Mouse (Mus musculus): Measurements from ENCODE around the gene Eml1. TPM values are rescaled to one million over a fixed set of nuclear protein-coding genes. Genes with fewer than 3 reads are reported as not detected.

The Eml1 gene
- polyA plus RNA-seq, 1 experiment = 70.6 TPM

DNA sequence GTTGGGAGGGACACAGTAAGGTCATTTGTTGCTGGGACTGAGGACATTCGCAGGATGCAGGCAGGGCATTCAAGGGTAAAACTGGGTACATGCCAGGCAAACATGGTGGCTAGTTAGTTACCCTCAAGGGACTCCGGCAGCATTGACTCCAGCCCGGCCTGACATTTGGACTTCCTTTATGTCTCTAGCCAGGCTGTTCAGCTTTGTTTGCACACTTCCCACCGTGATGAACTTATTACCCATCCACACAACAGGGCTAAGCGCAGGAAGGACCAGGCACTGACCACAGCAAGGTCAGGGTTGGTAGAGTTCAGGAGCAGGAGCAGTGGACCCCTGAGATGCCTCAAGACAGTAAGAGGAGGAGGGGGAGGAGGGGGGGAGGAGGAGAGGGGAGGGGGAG lies 1.8 kb upstream of the Eml1 start:
- H3K4me1 ChIP-seq (ENCODE audit: control insufficient read depth, insufficient read depth, low read length) = peaks cover 23% of the 10 kb centered on the region
- H3K4me3 ChIP-seq (replicated peaks; ENCODE audit: extremely low read depth, low read depth, low read length) = no peak overlapping the region
- no peak for DNase-seq
- 46% methylated on average over 5 of the region's 5 CpGs for WGBS
- TF ChIP-seq POLR2A (IDR thresholded peaks at IDR 0.05; ENCODE audit: borderline replicate concordance, extremely low read depth, low read depth, low read length) (no peak), CTCF (IDR thresholded peaks at IDR 0.05; ENCODE audit: insufficient read depth, low read length) (no peak)

DNA sequence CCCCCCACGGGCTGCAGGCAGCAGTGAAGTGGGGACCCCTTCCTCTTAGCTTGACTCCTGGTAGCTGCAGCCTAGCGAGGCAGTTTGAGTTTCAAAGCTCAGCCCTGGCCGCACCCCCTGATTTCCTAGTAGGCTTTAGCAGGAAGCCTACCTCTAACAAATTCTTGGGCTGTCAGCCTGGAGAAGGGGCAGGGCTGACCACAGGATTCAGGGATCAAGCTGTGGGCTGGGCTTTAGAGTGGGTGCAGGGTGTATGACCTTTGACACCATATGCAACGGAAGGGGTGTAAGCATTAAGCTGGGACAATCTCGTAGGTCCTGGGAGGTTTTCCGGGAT lies 640 bp downstream of the Eml1 start:
- H3K4me3 ChIP-seq (replicated peaks; ENCODE audit: extremely low read depth, low read depth, low read length) = peak overlapping the region; percentile 68
- 35% methylated on average over 6 of the region's 6 CpGs for WGBS
- no peak for TF ChIP-seq POLR2A (IDR thresholded peaks at IDR 0.05; ENCODE audit: borderline replicate concordance, extremely low read depth, low read depth, low read length)
- no peak for TF ChIP-seq CTCF (IDR thresholded peaks at IDR 0.05; ENCODE audit: insufficient read depth, low read length)
- no peak for DNase-seq
- peaks cover 23% of the 10 kb centered on the region for H3K4me1 ChIP-seq (ENCODE audit: control insufficient read depth, insufficient read depth, low read length)

DNA sequence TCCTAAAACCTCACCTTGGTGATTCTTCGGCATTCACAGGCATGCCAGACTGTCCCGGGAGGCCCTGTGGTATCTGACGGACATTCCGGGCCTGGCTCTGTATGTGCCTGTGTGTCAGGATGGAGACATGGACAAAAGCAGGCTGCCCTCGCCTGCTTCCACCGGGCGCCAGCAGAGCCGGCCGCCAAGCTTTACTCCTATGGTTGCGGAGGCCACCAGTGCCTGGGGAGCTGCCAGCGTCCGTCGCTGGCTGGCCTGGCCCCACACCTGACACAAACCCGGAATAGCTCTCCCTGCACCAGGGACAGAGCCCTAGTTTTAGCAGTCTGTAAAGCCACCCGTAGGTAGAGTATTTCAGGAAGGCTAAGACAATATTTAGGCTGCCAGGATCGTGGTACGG lies 1.5 kb downstream of the Eml1 start:
- 57% methylated on average over 17 of the region's 17 CpGs for WGBS
- DNase-seq = no peak
- H3K4me3 ChIP-seq (replicated peaks; ENCODE audit: extremely low read depth, low read depth, low read length) = peak overlapping the region; percentile 68
- H3K4me1 ChIP-seq (ENCODE audit: control insufficient read depth, insufficient read depth, low read length) = peaks cover 23% of the 10 kb centered on the region
- TF ChIP-seq CTCF (IDR thresholded peaks at IDR 0.05; ENCODE audit: insufficient read depth, low read length) (no peak), POLR2A (IDR thresholded peaks at IDR 0.05; ENCODE audit: borderline replicate concordance, extremely low read depth, low read depth, low read length) (no peak)

DNA sequence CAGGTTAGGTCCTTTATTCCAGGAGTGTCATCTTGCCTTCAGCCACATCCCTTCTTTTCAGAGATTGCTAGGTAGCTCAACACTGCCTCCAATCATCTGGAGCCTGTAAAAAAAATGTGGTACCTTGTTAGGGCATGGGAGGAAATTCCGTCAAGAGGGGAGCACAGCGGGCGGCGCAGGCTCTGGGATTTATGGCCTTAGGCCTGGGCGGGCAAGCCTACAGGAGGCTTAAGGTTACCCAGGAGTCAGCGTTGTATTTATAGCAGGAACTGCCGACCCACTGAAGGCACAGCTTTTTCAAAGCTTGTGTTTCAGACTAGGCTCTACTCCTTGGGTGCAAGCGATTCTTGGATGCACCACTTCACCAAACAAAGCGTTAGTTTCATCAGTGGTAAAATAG lies 2.9 kb downstream of the Eml1 start:
- TF ChIP-seq POLR2A (IDR thresholded peaks at IDR 0.05; ENCODE audit: borderline replicate concordance, extremely low read depth, low read depth, low read length) (no peak), CTCF (IDR thresholded peaks at IDR 0.05; ENCODE audit: insufficient read depth, low read length) (no peak)
- Histone ChIP-seq H3K4me1 (ENCODE audit: control insufficient read depth, insufficient read depth, low read length) (peaks cover 14% of the 10 kb centered on the region), H3K4me3 (replicated peaks; ENCODE audit: extremely low read depth, low read depth, low read length) (no peak overlapping the region)
- DNase-seq = no peak
- 69% methylated on average over 9 of the region's 9 CpGs for WGBS

DNA sequence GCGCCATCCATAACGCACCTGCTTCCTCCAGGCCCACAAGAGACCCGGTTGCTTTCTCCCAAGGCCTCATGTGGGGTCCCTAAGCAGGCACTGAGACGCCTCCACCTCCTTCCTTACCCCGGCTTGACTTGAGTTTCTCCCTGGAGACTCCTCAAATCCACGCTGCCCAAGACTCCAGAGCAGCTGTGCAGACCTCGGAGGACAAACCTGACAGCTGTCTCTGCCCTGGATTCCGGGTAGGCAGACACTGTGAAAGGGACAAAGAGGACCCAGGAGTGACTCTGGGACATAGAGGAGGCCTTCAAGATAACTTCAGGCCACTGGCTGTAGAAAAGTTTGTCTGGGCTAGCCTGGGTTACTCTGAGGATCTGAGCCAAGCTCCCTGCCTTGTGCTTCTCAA lies 3.9 kb downstream of the Eml1 start:
- 79% methylated on average over 8 of the region's 8 CpGs for WGBS
- Histone ChIP-seq H3K4me1 (ENCODE audit: control insufficient read depth, insufficient read depth, low read length) (peaks cover 6% of the 10 kb centered on the region), H3K4me3 (replicated peaks; ENCODE audit: extremely low read depth, low read depth, low read length) (no peak overlapping the region)
- DNase-seq = no peak
- TF ChIP-seq POLR2A (IDR thresholded peaks at IDR 0.05; ENCODE audit: borderline replicate concordance, extremely low read depth, low read depth, low read length) (no peak), CTCF (IDR thresholded peaks at IDR 0.05; ENCODE audit: insufficient read depth, low read length) (no peak)

DNA sequence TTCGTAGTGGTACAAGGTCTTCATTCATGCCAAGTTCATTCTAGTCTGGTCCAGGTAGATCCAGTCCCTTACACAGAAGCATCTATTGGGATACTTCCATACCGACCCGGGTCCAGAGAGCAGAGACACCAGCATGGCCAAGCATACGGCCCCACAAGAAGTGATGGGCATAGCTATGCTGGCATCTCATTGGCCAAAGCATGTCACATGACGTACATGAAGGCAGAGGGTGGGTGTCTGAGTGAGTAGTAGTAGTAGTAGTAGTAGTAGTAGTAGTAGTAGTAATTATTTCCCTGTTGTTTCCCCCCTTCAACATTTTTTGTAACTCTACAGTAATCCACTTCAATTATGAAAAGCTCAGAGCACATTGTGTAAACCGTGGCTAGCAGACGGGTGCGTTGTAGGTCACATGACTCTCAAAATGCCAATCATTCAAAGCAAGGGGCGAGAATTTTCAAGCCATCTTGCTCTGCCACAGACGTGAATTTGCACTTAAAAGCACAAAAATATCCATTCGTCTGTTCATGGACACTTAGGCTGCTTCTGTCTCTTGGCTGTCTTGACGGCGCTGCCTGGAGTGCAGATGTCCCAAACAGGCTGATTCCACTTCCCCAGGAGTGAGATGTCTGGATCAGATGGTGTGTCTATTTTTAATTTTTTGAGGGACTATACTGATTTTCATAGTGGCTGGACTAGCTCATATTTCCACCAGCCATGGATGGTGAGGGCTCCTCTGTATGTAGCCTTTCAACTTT lies 7.8 kb downstream of the Eml1 start:
- peaks cover 5% of the 10 kb centered on the region; the same call in 1 of the 2 replicates for H3K4me1 ChIP-seq (ENCODE audit: control insufficient read depth, insufficient read depth, low read length)
- 80% methylated on average over 13 of the region's 13 CpGs for WGBS
- no peak overlapping the region for H3K4me3 ChIP-seq (replicated peaks; ENCODE audit: extremely low read depth, low read depth, low read length)
- DNase-seq = no peak
- TF ChIP-seq POLR2A (IDR thresholded peaks at IDR 0.05; ENCODE audit: borderline replicate concordance, extremely low read depth, low read depth, low read length) (no peak), CTCF (IDR thresholded peaks at IDR 0.05; ENCODE audit: insufficient read depth, low read length) (no peak)

DNA sequence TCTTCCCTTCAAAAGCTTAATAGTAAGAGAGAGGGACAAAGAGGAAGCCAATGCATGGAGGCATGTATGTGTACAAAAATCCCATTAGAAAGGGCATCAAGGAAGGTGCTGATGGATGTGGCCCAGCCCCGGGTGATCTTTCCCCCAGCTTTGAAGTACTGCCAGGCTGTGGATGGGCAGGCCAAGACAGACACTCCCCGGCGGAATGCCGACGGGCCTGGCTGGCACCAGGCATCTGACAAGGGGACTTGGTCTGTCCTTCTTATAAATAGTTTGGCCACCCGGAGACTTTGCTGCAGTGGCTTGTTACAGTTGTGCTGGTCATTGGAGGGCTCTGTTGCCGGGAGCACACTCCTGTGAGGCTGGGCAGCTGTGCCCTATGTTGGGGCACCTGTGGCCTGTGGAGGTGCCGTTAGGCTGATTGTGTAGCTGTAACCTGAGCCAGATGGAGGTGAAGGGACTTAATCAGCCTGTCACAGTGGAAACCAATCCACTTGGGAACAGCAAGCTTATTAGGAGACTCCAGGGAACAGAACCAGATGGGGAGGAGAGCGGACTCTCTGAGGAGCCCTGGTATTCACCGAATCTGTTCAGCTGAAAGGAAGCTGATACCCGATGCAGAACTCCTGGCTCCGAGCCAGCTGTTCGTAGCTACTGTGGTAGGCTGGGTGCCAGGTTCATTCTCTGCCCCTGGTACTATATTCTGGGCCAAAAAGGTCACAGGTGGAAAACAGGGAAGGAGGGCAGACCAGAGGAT lies 15.9 kb downstream of the Eml1 start:
- Histone ChIP-seq H3K4me3 (replicated peaks; ENCODE audit: extremely low read depth, low read depth, low read length) (no peak overlapping the region), H3K4me1 (ENCODE audit: control insufficient read depth, insufficient read depth, low read length) (peaks cover 2% of the 10 kb centered on the region)
- no peak for DNase-seq
- 26% methylated on average over 13 of the region's 13 CpGs for whole genome bisulfite sequencing
- TF ChIP-seq CTCF (IDR thresholded peaks at IDR 0.05; ENCODE audit: insufficient read depth, low read length) (no peak), POLR2A (IDR thresholded peaks at IDR 0.05; ENCODE audit: borderline replicate concordance, extremely low read depth, low read depth, low read length) (no peak)

DNA sequence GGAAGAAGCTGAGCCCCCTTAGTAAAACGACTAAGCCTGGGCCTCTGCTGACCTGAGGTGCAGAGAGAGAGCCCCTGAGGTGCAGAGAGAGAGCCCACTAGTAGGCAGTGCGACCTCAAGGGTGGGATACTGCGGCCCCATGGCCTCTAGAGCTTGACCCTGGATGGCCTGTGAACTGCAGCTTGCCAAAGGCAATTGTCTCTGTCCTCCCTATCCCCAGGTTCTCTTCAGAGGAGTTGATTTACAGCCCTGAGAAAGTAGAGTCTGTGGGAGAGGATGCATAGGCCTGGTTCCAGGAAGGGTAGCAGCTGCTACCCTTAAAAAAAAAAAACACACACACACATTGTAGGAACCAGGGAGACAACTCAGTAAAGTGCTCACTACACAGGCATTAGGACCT lies 19.0 kb downstream of the Eml1 start:
- no peak for TF ChIP-seq CTCF (IDR thresholded peaks at IDR 0.05; ENCODE audit: insufficient read depth, low read length)
- TF ChIP-seq POLR2A (IDR thresholded peaks at IDR 0.05; ENCODE audit: borderline replicate concordance, extremely low read depth, low read depth, low read length) = no peak
- Histone ChIP-seq H3K4me3 (replicated peaks; ENCODE audit: extremely low read depth, low read depth, low read length) (no peak overlapping the region), H3K4me1 (ENCODE audit: control insufficient read depth, insufficient read depth, low read length) (peaks cover 15% of the 10 kb centered on the region)
- DNase-seq = no peak
- 63% methylated on average over 3 of the region's 3 CpGs for WGBS

DNA sequence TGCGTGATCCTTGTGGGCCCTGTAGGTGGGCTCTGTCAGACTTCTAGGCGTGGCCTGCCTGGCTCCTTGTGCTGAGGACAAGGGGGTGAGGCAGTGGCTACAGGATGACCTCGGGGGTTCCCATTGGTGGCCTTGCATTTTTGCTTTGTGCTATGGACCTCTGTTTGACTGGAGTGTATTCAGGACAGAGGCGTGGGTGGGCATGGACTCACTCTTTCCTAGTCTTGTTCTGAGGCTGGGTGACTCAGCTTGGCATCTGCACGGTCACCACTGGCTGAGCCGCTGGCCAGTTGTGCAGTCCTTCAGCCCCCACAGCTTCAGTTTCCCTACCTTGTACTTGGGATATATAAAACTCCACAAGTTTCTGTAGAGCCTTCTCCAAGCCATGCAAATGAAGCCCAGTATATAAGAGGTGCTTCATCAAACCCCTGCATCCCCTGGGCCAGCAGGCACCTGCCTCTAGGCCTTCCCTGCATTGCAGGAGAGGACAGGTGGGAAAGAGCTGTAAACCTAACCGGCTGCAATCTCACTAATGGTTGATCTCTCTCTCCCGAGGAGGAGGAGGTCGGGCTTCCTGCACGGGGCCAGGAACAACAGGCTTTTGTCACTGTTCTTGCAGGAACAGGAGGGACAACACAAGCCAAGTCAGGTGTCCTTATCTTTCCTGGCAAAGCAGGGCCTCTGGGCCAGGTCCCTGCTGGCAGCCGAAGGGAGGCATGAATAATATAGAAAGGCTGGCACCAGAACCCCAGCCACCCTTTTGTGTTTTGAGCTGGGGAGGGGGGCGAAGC lies 21.7 kb downstream of the Eml1 start:
- 57% methylated on average over 12 of the region's 12 CpGs for WGBS
- no peak for DNase-seq
- Histone ChIP-seq H3K4me1 (ENCODE audit: control insufficient read depth, insufficient read depth, low read length) (peaks cover 13% of the 10 kb centered on the region), H3K4me3 (replicated peaks; ENCODE audit: extremely low read depth, low read depth, low read length) (no peak overlapping the region)
- TF ChIP-seq CTCF (IDR thresholded peaks at IDR 0.05; ENCODE audit: insufficient read depth, low read length) = no peak
- TF ChIP-seq POLR2A (IDR thresholded peaks at IDR 0.05; ENCODE audit: borderline replicate concordance, extremely low read depth, low read depth, low read length) = no peak

Measured in lung, adult 2 months (tissue).